Mouse (Mus musculus): ENCODE measurements around the gene 4931409K22Rik.
A peak's percentile ranks its signal among the peaks of the same experiment; 100 is the strongest.

The 4931409K22Rik gene

GRCm38 (mm10) chr5:24540387-24541143, 16.0 kb downstream of the 4931409K22Rik start, which contains the start of gene Asb10:
Gene Asb10 (minus strand): TSS chr5:24540978.
- DNase-seq (ENCODE audit: low spot score in 2 of 2): peak in 1 of 2 experiments; percentile 38

GRCm38 (mm10) chr5:24539571-24540296, 16.9 kb downstream of the 4931409K22Rik start:
- no peak for DNase-seq (ENCODE audit: low spot score in 2 of 2)

GRCm38 (mm10) chr5:24537618-24538017, 19.0 kb downstream of the 4931409K22Rik start:
- DNase-seq (ENCODE audit: low spot score in 2 of 2): no peak

GRCm38 (mm10) chr5:24536511-24536910, 20.1 kb downstream of the 4931409K22Rik start:
- DNase-seq (ENCODE audit: low spot score in 2 of 2): no peak

- no peak for DNase-seq (ENCODE audit: low spot score in 2 of 2)
Observed at GRCm38 (mm10) chr5:24535731-24536130, 20.9 kb downstream of the 4931409K22Rik start.

- DNase-seq (ENCODE audit: low spot score in 2 of 2): no peak
Observed at GRCm38 (mm10) chr5:24534292-24534691, 22.3 kb downstream of the 4931409K22Rik start.

GRCm38 (mm10) chr5:24533391-24533790, 23.2 kb downstream of the 4931409K22Rik start:
- no peak for DNase-seq (ENCODE audit: low spot score in 2 of 2)

GRCm38 (mm10) chr5:24530042-24530689, 26.4 kb downstream of the 4931409K22Rik start:
- peak; percentile 84 to 91 for DNase-seq (ENCODE audit: low spot score in 2 of 2)

- no peak for DNase-seq (ENCODE audit: low spot score in 2 of 2)
Observed at GRCm38 (mm10) chr5:24527780-24528179, 28.8 kb downstream of the 4931409K22Rik start.

GRCm38 (mm10) chr5:24526889-24527230, 29.7 kb downstream of the 4931409K22Rik start, which contains the start of gene Gbx1:
Gene Gbx1 (minus strand): TSS chr5:24527202.
- peak in 1 of 2 experiments; percentile 19 for DNase-seq (ENCODE audit: low spot score in 2 of 2)

GRCm38 (mm10) chr5:24526190-24526888, 30.3 kb downstream of the 4931409K22Rik start:
- DNase-seq (ENCODE audit: low spot score in 2 of 2): no peak

- no peak for DNase-seq (ENCODE audit: low spot score in 2 of 2)
Observed at GRCm38 (mm10) chr5:24525360-24526189, 31.0 kb downstream of the 4931409K22Rik start.

- no peak for DNase-seq (ENCODE audit: low spot score in 2 of 2)
Observed at GRCm38 (mm10) chr5:24524522-24524921, 32.1 kb downstream of the 4931409K22Rik start.

GRCm38 (mm10) chr5:24523806-24524205, 32.8 kb downstream of the 4931409K22Rik start:
- DNase-seq (ENCODE audit: low spot score in 2 of 2): no peak

- no peak for DNase-seq (ENCODE audit: low spot score in 2 of 2)
Observed at GRCm38 (mm10) chr5:24521366-24521765, 35.2 kb downstream of the 4931409K22Rik start.

GRCm38 (mm10) chr5:24512271-24512670, 44.3 kb downstream of the 4931409K22Rik start:
- peak in 1 of 2 experiments; percentile 23 for DNase-seq (ENCODE audit: low spot score in 2 of 2)

- peak in 1 of 2 experiments; percentile 52 for DNase-seq (ENCODE audit: low spot score in 2 of 2)
Observed at GRCm38 (mm10) chr5:24510635-24511034, 46.0 kb downstream of the 4931409K22Rik start.

GRCm38 (mm10) chr5:24508406-24508805, 48.2 kb downstream of the 4931409K22Rik start:
- no peak for DNase-seq (ENCODE audit: low spot score in 2 of 2)

GRCm38 (mm10) chr5:24505513-24505912, 51.1 kb downstream of the 4931409K22Rik start:
- DNase-seq (ENCODE audit: low spot score in 2 of 2): no peak

GRCm38 (mm10) chr5:24502786-24503185, 53.8 kb downstream of the 4931409K22Rik start:
- no peak for DNase-seq (ENCODE audit: low spot score in 2 of 2)

- DNase-seq (ENCODE audit: low spot score in 2 of 2): no peak
Observed at GRCm38 (mm10) chr5:24500851-24501250, 55.8 kb downstream of the 4931409K22Rik start.
